Mouse (Mus musculus) cortical plate, adult 2 months (tissue): Measurements from ENCODE around the gene Clic4. TPM values are rescaled to one million over a fixed set of nuclear protein-coding genes. Genes with fewer than 3 reads are reported as not detected.

Experiments used
- H3K27ac ChIP-seq: fragments of 200-500 bp; 2 replicates; pipeline ENCODE4 v1.5.1; 2012; ENCODE audit warnings: low read length, control low read depth, inconsistent platforms; ENCODE audit not compliant: insufficient read depth
- H3K4me1 ChIP-seq: fragments of 200-500 bp; 2 replicates; pipeline ENCODE4 v1.6.1; 2011; ENCODE audit warnings: low read length; ENCODE audit not compliant: control insufficient read depth, insufficient read depth
- H3K4me3 ChIP-seq: fragments of 200-500 bp; 2 replicates; pipeline ENCODE4 v1.5.1; 2011; ENCODE audit warnings: mild to moderate bottlenecking, low read length, control low read depth; ENCODE audit not compliant: insufficient read depth
- CTCF ChIP-seq: fragments of 200-500 bp; IDR thresholded peaks from 2 replicates; pipeline ENCODE4 v1.5.1; 2011; ENCODE audit warnings: mild to moderate bottlenecking, control low read depth, low read length; ENCODE audit not compliant: insufficient read depth; ENCODE audit errors: extremely low read depth
- POLR2A ChIP-seq: fragments of 200-500 bp; IDR thresholded peaks from 2 replicates; pipeline ENCODE4 v1.6.1; 2011; ENCODE audit warnings: mild to moderate bottlenecking, low read length, control low read depth; ENCODE audit not compliant: insufficient read depth; ENCODE audit errors: extremely low read depth
- polyA plus RNA-seq: library from polyadenylated mRNA; depleted of rRNA; stranded (reverse); fragments of >200 nt; gene quantifications from 2 replicates; pipeline ENCODE4 v1.2.3, GENCODE M21; 2012

Gene Clic4
- polyA plus RNA-seq, 1 experiment, result 65.8 TPM

DNA sequence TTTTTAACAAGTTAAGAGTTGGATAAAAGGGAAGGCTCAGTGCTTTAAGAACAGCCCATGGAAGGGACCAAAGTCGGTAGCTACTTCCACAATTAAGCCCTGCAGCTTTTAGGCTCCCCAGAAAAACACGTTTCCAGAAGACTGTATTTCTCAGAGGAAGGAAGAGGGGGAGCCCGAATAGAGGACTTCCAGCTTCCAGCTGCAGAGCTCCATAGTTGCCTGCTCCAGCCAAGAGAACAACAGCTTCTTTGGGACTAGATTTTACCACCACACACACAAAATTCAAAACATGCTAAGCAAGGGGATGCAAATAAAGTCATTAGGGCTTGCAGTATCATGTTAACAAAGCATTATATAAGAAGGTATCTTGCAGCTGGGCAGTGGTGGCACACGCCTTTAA is 42.7 kb downstream of the Clic4 start:
- TF ChIP-seq POLR2A (no peak), CTCF (no peak)
- Histone ChIP-seq H3K4me3 (no peak overlapping the region), H3K27ac (no peak overlapping the region), H3K4me1 (no peaks in the 10 kb centered on the region; the same call in 1 of the 2 replicates)

DNA sequence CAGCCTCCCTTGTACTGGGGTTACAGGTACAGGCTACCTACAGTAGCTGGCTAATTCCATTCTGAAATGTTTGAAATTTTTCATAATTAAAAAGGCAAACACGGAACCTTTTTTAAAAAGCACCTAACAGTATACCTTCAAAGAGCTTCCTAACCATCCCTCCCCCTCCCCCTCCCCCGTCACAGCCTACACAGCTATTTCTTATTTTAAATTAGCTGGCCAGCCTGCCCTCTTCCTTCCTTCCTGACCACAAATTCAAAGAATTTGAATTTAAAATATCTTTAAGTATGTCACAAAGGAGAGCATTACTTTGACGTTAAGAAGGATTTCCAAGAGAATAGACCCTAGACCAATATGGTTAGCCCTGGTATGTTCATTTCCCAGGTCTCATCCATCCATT is 44.5 kb downstream of the Clic4 start:
- Histone ChIP-seq H3K4me1 (no peaks in the 10 kb centered on the region; the same call in 1 of the 2 replicates), H3K4me3 (no peak overlapping the region), H3K27ac (no peak overlapping the region)
- no peak for TF ChIP-seq POLR2A
- no peak for TF ChIP-seq CTCF

DNA sequence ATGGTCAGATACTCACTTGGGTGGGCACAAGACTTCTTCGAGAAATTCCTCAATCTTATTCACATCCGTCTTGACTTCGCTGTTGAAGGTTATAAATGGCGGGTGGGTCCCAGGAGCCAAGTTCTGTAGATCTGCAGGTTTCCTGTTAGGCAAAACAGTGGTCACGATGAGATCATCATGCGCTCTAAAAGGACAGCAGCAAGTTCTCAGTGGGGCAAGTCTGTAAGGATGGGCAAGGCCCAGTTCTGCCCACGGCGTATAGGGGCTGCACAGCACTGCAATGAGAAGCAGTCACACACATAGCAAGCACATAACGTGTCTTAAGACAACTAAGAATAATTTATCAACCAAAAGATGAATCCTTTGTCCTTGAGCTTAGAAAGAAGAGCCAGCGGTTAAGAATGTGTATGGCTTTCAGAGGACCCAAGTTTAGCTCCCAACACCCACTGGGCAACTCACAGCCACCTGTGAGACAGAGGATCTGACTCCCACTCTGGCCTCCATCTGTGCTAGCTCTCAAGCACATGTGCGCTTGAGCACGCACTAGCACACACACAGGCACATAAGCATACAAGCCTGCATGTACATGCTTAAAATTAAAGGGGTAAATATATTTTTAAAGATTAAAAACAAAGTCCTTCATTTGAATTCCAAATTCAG is 46.5 kb downstream of the Clic4 start:
- Histone ChIP-seq H3K4me1 (no peaks in the 10 kb centered on the region; the same call in 1 of the 2 replicates), H3K27ac (no peak overlapping the region), H3K4me3 (no peak overlapping the region)
- TF ChIP-seq POLR2A, result no peak
- no peak for TF ChIP-seq CTCF

DNA sequence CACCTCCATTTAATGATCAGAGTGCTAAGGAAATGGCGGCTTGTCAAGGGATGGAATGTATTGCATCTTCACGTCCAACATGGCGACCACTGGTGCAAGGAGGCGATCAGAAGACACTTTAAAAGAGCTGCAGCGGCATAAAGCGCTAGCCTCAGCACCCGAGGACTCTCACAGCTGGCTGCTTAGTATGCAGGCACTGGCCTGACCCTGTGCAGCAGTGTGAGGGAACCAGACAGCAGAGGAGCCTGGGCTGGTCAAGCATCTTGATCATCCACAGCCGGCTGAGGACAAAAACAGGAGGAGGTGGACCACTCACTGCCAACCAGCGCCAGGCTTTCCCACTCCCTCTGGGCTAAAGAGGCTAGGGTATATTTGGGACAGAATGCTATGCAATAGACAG is 48.8 kb downstream of the Clic4 start:
- Histone ChIP-seq H3K4me3 (no peak overlapping the region), H3K4me1 (no peaks in the 10 kb centered on the region), H3K27ac (no peak overlapping the region)
- TF ChIP-seq POLR2A (no peak), CTCF (no peak)

- Histone ChIP-seq H3K4me1 (no peaks in the 10 kb centered on the region), H3K27ac (no peak overlapping the region), H3K4me3 (no peak overlapping the region)
- no peak for TF ChIP-seq POLR2A
- TF ChIP-seq CTCF, result no peak
Measured at GRCm38 (mm10) chr4:135221632-135222407, 50.8 kb downstream of the Clic4 start.

DNA sequence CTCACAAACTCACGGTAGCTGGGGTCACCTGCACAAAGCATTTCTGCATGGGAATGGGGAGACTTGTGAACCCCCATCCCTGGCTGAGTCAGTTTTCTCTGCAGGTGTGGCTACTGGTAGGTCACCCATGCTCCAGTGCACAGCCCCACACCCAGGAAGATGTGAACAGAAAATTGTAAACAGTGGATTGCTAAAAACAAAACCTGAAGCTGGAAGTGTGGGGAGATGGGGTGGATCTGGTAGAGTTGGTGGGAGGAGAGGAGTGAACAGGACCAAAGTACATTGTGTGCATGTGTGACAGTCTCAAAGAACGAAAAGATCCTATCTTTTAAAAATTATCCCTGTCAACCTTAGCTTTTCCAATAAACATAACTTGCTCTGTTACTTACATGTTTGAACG is 52.0 kb downstream of the Clic4 start:
- Histone ChIP-seq H3K4me3 (no peak overlapping the region), H3K4me1 (no peaks in the 10 kb centered on the region), H3K27ac (no peak overlapping the region)
- TF ChIP-seq POLR2A (no peak), CTCF (no peak)

GRCm38 (mm10) chr4:135219652-135220051 is 53.0 kb downstream of the Clic4 start:
- Histone ChIP-seq H3K27ac (no peak overlapping the region), H3K4me1 (no peaks in the 10 kb centered on the region), H3K4me3 (no peak overlapping the region)
- TF ChIP-seq POLR2A, result no peak
- TF ChIP-seq CTCF, result peak; percentile 91

- H3K4me1 ChIP-seq, result no peaks in the 10 kb centered on the region
- no peak overlapping the region for H3K27ac ChIP-seq
- TF ChIP-seq POLR2A (no peak), CTCF (no peak)
- no peak overlapping the region for H3K4me3 ChIP-seq
Measured at GRCm38 (mm10) chr4:135209846-135210245, 62.8 kb downstream of the Clic4 start.

DNA sequence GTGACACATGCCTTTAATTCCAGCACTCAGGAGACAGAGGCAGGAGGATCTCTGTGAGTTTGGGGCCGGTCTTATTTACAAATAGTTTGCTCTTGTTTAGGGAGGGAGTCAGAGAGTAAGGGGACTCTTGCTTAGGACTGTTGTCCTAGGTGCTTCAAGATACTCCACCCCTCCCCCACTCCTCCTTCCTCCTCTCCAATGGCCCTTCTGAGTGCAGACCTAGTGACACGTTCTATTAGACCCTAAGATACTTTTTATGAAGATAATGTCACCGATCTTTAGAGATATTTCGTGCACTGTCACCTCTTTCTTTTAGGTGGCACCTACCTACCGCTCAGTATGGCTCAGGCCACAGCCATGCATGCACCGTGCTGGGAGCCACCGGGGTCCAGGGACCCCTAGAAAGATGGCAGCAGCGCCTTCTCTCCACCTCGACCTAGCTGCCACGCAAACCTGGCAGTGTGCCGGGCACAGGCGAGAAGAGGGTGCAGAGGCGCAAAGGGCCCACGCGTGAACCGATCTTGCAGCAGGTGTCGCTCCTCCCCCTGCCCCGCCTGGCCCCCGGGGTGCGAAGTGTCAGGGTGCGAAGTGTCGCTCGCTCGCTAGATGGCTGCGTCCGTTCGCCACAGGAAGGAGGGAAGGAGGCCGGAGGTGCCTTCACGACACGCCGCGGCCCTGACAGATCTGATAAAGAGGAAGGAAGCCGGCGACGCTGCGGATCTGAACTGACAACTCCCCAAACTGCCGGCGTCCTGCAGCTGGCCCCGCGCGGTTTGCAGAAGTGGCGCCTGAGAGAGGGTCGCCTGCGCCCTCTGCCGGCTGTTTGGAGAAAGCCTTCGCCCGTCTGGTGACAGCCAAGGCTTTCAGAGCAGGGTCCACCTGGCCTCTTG is 66.7 kb downstream of the Clic4 start:
- no peaks in the 10 kb centered on the region for H3K4me1 ChIP-seq
- H3K27ac ChIP-seq, result no peak overlapping the region
- H3K4me3 ChIP-seq, result no peak overlapping the region
- TF ChIP-seq POLR2A, result no peak
- TF ChIP-seq CTCF, result peak; percentile 51

DNA sequence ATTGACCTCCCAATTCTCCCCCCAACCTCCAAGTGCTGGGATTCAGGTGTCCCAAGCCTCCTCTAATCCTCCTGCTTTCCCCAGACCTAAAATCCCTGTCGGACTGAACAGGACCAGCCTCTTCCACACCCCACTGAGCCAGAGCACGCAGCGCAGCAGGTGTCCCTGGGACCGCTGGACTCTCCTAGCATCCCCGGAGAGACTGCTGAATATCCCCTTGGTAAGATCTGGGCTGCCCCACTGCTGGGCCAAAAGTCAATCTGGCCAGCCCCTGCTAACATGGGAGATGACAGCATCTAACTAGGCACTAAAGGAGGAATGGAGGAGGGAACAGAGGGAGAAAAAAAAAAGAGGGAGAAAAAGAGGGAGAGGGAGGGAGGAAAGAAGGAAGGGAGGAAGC is 67.4 kb downstream of the Clic4 start:
- TF ChIP-seq CTCF (no peak), POLR2A (no peak)
- H3K27ac ChIP-seq, result no peak overlapping the region
- no peaks in the 10 kb centered on the region for H3K4me1 ChIP-seq
- H3K4me3 ChIP-seq, result no peak overlapping the region

DNA sequence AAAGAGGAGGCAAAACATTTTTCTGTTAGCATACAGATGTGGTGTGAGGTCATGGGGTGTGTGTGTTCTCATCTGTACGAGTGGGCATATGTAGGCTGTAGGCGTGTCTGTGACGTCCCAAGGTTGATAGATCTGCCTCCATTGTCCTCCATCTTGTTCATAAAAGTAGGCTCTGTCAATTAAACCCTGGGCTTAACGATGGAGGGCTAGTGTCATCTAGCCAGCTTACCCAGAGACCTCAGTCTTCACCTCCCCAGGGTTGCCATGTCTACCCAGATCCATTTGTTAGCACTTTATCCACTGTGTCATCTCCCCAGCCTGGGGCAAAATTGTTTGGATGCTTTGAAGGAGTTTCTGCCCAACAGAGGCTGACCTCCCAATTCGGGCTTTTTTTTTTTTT is 67.9 kb downstream of the Clic4 start:
- Histone ChIP-seq H3K27ac (no peak overlapping the region), H3K4me1 (no peaks in the 10 kb centered on the region), H3K4me3 (no peak overlapping the region)
- TF ChIP-seq CTCF, result no peak
- no peak for TF ChIP-seq POLR2A
